Mouse (Mus musculus) heart, adult 8-10 months (tissue): ENCODE measurements around the gene Trip6. TPM values are rescaled to one million over a fixed set of nuclear protein-coding genes. Genes with fewer than 3 reads are reported as not detected.
A peak's percentile ranks its signal among the peaks of the same experiment; 100 is the strongest.
"Not testable (repeated sequence)": the region's sequence is repeated elsewhere in the genome, so short reads cannot be mapped to it uniquely, and the experiment has no call there.

Source experiments
- DNase-seq: peaks from one replicate; pipeline ENCODE4 v3.0.0; 2022; ENCODE audit warnings: low spot score
- total RNA-seq, 4 experiments: library from RNA; stranded (reverse); gene quantifications; 2 replicates each; pipeline ENCODE4 v1.2.4; 2022

Trip6 gene
- total RNA-seq, 4 experiments from 2014 or later: 11.5 to 13.2 (median 12.4) TPM

DNA sequence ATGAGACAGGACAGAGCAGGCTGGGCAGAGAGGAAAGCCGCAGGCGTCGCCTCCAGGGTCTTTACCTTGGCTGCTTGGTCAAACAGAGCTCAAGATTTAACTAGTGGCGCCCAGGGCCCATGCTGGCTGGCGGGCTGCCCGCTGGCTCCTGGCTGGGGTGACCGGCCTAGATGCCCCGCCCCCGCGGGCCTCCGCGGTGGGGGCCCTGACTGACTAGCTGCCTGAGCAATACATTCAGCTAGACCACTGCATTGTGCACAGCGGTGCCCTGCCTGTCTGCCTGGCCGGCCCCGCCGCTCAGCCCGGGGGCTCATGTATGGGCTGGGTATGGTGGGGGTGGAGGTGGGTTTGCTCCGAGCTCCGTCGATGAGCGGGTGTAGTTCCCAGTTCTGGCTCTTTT is 13.0 kb downstream of the Trip6 start:
- no peak for DNase-seq

GRCm38 (mm10) chr5:137299240-137299639 is 15.0 kb downstream of the Trip6 start:
- DNase-seq: no peak

- no peak for DNase-seq
These were observed 17.1 kb downstream of the Trip6 start for GRCm38 (mm10) chr5:137297126-137297525.

GRCm38 (mm10) chr5:137295712-137296111 is 18.5 kb downstream of the Trip6 start:
- DNase-seq: no peak

GRCm38 (mm10) chr5:137295296-137295695 is 18.9 kb downstream of the Trip6 start:
- no peak for DNase-seq

GRCm38 (mm10) chr5:137294744-137295093 is 19.5 kb downstream of the Trip6 start:
- DNase-seq: no peak

GRCm38 (mm10) chr5:137293839-137294743 is 20.1 kb downstream of the Trip6 start, which contains the start of gene Ufsp1:
Gene Ufsp1, plus strand, starts transcription at chr5:137294629.
- peak; percentile 93 for DNase-seq

DNA sequence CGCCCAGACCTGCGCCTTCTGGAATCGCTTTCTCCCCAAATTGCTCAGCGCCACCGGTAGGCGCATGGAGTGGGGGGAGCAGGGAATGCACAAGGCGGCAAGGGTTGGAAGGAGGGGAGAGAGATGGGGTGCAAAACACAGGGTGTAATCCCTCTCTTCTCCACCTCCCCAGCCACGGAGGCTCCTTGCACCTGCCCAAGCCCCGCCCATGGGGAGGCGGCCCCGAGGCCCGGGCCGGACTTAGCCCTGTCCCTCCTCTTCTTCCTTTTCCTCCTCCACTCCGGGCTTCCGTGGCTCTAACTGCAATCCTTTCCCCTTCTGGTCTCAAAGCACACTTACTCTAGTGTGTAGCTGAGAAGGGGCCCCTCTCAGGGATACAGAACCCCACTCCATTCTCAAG is 20.9 kb downstream of the Trip6 start:
- peak; percentile 64 for DNase-seq

- DNase-seq: no peak
These were observed 22.8 kb downstream of the Trip6 start for GRCm38 (mm10) chr5:137291381-137291926.

DNA sequence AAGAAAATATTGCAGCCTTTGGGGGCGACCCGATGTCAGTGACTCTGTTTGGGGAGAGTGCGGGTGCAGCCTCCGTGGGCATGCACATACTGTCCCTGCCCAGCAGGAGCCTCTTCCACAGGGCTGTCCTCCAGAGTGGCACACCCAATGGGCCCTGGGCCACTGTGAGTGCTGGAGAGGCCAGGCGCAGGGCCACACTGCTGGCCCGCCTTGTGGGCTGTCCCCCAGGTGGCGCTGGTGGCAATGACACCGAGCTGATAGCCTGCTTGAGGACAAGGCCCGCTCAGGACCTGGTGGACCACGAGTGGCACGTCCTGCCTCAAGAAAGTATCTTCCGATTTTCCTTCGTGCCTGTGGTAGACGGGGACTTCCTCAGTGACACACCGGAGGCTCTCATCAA is 23.5 kb downstream of the Trip6 start:
- no peak for DNase-seq

DNA sequence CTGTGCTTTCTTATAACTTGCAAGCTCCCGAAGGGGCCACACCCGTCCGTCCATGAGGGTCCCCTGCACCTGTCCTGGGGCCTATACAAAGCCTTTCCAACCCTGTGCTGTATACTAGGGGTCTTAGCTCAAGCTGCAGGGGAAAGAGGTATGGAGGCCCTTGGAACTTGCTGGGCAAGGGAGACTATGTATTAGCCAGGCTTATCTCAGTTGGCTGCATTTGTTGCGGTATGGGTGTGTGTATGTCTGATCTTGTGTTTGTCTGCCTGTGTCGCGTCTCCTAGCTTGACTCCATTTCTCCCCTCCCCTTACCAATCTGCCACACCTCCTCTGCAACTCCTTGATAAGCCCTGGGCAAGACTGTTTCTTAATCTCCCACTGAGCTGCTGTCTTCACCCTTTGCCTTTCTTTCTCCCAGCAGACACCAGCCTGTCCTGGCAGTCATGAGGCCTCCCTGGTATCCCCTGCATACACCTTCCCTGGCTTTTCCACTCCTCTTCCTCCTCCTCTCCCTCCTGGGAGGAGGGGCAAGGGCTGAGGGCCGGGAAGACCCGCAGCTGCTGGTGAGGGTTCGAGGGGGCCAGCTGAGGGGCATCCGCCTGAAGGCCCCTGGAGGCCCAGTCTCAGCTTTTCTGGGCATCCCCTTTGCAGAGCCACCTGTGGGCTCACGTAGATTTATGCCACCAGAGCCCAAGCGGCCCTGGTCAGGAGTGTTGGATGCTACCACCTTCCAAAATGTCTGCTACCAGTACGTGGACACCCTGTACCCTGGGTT is 24.4 kb downstream of the Trip6 start:
- DNase-seq: no peak

DNA sequence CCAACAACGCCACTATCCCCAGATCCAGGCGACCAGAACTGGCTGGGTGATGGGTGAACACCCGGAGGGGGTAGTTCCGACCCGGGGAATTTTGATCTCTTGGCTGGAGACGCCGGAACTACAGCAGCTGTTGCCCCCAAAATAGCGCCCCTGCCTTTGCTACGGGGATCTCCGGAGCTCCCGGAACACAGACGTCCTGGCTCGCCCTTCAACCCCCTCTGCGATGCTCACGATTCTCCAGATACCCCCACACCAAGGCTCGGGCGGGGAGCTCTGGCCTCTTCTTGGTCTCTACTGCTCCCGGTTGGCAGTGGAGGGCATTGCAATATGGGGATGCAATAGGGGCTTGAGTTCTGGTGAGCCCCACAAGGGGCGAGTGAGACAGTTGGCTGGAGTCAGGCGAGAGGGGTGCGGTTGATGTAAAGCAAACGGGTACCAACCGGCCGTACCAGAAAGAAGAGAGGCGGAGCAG is 25.2 kb downstream of the Trip6 start:
- DNase-seq: no peak

- DNase-seq: no peak
These were observed 26.1 kb downstream of the Trip6 start for GRCm38 (mm10) chr5:137287953-137288743.

DNA sequence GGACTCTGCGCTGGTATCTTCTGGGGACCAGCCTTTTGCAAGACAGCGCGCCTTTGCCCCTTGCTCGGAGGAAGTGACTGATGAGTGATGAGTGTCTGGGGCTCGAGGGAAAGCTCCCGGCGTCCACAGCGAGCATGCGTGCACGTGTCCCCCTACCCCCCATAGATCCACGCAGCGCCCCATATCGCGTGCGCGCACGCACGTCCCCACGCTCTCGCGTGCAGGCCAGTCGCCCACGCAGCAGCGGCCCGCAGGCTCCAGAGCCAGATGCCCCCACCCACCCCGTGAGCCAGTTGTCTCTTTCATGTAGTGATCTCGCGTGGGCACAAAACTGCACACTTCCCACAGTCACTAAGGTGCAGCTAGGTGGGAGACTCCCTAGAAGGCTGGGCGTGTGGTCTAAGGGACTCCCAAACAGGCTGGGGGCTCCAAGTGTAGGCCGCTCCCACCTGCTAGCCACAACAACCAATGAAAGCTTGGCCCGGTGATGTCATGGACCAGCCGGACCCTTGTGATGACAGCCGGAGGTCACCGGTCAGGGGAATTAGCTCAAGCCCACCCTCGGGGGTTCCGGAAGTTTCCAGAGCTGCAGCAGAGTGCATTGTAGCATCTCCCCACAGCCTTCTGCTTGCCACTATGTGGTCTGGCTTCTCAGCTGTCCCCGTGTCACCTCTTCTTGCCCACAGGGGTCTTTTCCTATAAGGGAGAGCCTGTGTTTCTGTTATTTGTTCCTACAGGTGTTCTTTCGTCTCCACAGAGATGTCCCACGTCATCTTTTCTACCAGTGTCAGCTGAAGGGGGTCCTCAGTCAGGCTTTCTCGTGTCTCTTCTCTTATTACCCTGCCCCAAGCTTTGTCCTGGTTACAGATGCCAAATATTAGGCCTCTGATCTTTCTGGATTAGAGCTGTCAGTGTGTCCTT is 26.9 kb downstream of the Trip6 start, which contains the start of gene Ache:
Ache (plus strand) TSS at position 488 of the 921 bp plus-strand sequence.
- no peak for DNase-seq

DNA sequence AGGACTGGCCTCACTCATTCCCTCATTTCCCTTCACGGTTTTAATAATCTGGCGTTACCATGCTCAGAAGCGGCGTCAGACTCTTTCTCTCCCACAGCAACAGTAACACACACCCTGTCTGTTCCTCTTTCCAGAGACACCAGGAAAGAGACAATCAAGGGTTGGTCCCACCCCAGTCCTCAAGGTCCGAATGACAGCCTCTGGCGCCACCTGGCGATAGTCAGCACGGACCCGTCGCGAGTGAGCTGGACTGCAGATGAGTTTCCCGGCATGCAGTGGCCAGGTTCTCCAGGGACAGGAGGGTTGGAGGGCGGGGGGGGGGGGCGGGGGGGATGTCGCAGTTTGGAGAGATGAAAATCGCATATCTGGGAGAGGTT is 27.6 kb downstream of the Trip6 start:
- DNase-seq: peak; percentile 92

- DNase-seq: no peak
These were observed 28.2 kb downstream of the Trip6 start for GRCm38 (mm10) chr5:137285986-137286385.

DNA sequence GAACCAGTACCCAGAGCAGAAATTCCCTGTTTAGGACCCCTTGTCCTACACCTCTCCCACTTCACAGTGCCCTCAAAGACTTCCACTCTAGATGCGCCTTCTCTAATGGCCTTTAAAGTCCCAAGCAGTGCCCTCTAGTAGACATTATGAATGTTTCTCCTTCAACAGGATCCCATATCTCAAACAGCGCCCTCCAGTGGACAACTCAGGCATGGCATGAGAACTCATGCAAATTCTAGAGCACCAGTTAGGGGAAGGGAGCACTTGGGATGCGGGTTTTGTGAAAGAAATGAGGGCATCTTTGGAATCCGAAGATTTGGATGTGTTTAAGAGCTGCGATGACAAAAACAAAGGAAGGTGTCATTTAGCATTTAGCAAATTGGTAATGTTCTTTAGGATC is 29.2 kb downstream of the Trip6 start:
- DNase-seq: no peak

- not testable (repeated sequence) for DNase-seq
These were observed 29.8 kb downstream of the Trip6 start for GRCm38 (mm10) chr5:137284411-137284810.

GRCm38 (mm10) chr5:137277360-137278342 is 36.6 kb downstream of the Trip6 start:
- no peak for DNase-seq
